Mouse (Mus musculus) adrenal gland, adult 2 months (tissue): Measurements from ENCODE around the gene Cacna2d3. TPM values are rescaled to one million over a fixed set of nuclear protein-coding genes. Genes with fewer than 3 reads are reported as not detected.
A peak's percentile ranks its signal among the peaks of the same experiment; 100 is the strongest.

Experiments used
- DNase-seq: peaks from one replicate; pipeline ENCODE4 v3.0.0; 2021
- polyA plus RNA-seq: library from polyadenylated mRNA; depleted of rRNA; stranded (reverse); fragments of >200 nt; gene quantifications from 2 replicates; pipeline ENCODE4 v1.2.3, GENCODE M21; 2012
- total RNA-seq, 2 experiments: library from RNA; stranded (reverse); gene quantifications; 2 replicates each; pipeline ENCODE4 v1.2.3; 2021

Gene Cacna2d3
- total and polyA plus RNA-seq, 3 experiments, result 0.67 to 2.7 (median 2.7) TPM

DNA sequence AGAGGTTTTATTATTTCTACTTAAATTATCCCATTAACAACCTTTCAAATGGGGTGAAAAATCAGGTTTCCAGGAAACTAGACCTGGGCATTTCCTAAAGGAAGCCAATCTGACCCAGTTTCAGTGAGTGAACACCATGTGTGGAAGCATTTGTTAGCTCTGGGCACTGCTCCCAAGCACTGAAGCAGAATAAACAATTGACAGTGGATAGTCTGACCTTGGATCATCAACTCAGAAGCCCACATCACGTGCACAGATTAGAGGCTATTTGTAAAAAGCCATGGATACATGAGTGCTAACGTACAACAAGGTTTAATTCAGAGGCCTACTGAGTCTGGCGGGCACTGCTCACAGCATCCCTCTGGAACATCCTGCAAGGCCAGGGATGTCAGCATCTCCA lies 82.4 kb downstream of the Cacna2d3 start:
- DNase-seq, result no peak

DNA sequence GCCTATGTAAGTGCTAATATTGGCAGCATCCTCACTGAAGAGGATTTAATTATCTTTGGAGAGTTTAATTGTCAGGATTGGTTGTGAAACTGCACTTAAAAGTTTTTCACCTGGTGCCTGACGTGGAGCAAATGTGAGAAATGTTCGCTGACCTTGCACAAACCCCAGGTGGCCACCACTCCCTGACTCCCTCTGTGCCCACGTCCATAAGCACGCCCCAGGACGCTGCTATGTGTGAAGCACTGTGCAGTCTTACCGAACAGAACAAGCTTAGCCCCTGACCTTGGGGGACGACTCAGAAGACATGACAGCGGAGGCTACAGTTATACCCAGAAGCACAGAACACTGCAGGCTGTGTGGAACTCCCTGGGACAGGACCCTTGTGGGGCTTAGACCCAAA lies 93.5 kb downstream of the Cacna2d3 start:
- no peak for DNase-seq

DNA sequence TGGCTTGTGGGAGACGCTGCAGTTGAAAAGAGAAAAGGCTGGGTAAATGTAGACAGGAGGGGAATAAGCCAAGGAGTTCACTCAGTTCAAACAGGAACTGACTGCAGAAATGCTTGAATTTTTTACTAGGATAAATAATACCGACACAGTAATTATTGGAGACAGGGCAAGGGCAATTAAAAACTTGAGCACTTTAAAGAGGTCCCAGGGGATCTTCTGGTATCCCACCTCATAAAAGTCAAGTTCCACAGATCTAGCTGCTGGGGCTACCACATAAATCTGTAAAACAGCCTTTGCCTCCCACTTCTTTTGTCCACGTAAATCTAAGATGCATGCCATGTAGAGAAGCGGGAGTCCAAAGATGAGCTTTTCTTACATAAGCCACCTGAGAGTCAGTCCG lies 109.2 kb downstream of the Cacna2d3 start:
- DNase-seq, result no peak

- no peak for DNase-seq
Measured at GRCm38 (mm10) chr14:29608761-29609160, 112.9 kb downstream of the Cacna2d3 start.

DNA sequence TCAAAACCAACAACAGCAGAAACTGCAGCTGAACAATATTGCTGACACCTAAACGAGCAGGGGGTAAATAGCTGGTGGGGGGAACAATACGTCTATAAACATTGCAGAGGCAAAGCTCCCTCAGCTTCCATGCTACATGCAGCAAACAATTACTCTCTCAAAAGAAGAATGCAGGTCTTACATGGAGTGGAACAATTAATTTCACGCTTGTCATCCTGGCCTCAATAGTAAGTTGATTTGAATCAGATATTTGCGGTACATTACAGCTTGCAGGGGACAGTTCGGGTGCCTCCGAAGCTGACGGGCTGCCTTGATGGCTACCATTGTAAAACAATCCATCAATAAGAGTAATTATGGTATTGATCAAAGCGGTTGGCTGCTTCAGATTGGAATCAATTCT lies 122.2 kb downstream of the Cacna2d3 start:
- DNase-seq, result no peak

- DNase-seq, result peak; percentile 27
Measured at GRCm38 (mm10) chr14:29592896-29593295, 128.8 kb downstream of the Cacna2d3 start.

DNA sequence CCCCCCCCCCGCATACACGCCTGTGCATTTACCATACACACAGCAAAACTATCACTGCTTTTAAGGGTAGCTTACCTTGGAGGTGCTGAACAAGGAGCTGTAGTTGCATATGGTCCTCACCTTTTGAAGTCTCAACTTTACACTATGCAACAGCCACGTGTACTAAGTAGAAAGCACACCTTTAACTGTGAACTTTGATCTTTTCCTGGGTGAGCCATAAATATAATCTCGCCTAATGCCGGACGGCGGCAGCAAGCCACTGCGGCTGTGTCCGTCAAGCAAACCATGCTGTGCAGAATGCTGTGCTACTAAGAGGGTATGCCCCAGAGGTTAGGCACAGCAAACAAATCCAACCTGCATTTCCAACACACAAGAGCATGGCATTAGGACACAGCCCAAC lies 132.0 kb downstream of the Cacna2d3 start:
- DNase-seq, result no peak

DNA sequence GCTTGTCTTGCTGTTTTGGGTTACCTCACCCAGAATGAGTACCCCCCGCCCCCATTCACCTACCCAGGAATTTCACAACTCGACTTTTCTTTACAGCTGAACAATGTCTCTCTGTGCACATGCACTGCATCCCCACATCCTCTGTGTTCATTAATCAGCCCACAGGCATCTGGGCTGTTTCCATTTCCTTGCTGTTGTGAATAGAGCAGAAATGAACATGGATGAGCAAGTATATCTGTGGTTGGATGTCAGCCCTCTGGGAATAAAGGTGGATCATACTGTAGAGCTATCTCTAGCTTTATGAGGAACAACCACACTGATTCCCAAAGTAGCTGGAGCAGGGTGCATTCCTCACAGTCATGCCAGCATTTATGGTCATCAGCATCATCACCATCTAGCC lies 139.7 kb downstream of the Cacna2d3 start:
- DNase-seq, result no peak

DNA sequence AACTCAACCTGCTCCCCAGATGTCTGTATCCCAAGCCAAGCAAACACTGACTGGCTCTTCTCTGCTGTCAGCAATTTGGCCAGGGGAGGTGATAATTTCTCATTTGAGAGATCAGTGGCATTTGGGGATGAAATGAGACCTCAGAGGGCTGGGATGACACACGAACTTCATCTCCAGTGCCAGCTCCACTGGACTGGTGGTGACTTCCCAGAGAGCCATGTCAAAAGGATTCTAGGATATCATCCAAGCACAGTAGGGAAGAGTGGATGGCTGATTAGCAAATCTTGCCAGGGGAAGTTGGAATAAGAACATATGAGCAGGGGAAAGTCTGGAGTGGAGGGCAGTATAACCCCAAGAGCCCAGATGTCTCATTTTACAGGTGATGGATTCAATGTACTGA lies 143.9 kb downstream of the Cacna2d3 start:
- no peak for DNase-seq

- DNase-seq, result no peak
Measured at GRCm38 (mm10) chr14:29575551-29575950, 146.1 kb downstream of the Cacna2d3 start.

GRCm38 (mm10) chr14:29562704-29563103 lies 159.0 kb downstream of the Cacna2d3 start:
- DNase-seq, result no peak

- no peak for DNase-seq
Measured at GRCm38 (mm10) chr14:29561122-29561834, 160.4 kb downstream of the Cacna2d3 start.

DNA sequence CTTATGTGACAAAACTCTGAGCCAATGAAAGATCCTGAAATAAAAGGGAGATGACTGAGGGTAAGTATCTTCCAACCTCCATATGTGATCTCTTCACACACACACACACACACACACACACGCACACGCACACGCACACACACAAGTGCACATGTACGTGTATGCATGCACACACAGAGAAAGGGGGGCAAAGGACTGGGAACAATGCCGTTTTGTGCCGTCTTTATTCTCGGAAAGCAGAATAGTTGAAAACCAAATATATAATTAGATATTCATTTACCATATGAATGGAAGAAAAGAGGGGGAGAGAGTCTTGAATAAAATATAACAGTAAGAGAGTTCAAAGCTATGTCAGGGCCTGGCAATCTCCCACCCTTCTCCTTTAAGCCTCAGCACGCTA lies 163.2 kb downstream of the Cacna2d3 start:
- DNase-seq, result no peak

- DNase-seq, result no peak
Measured at GRCm38 (mm10) chr14:29556152-29556551, 165.5 kb downstream of the Cacna2d3 start.

GRCm38 (mm10) chr14:29552471-29552870 lies 169.2 kb downstream of the Cacna2d3 start:
- no peak for DNase-seq

DNA sequence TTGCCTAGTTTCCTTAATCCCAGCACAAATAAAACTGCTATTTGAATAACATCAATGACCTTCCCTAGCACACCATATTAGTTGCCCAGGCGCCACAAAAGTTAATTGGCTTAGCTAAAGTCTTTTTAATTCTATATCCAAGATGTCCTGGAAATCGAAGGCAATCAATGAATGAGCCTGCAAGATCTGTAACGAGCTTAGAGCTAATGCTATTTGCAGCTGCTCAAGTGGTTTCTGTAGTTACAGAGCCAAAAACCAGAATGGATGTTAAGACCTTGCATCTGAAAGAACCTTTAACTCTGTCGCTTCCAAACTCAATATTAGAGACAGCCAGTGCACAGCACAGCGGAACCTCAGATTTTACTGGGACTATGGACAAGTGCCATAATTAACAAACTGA lies 173.0 kb downstream of the Cacna2d3 start:
- no peak for DNase-seq

- no peak for DNase-seq
Measured at GRCm38 (mm10) chr14:29530516-29530915, 191.1 kb downstream of the Cacna2d3 start.

- no peak for DNase-seq
Measured at GRCm38 (mm10) chr14:29528696-29529095, 193.0 kb downstream of the Cacna2d3 start.

DNA sequence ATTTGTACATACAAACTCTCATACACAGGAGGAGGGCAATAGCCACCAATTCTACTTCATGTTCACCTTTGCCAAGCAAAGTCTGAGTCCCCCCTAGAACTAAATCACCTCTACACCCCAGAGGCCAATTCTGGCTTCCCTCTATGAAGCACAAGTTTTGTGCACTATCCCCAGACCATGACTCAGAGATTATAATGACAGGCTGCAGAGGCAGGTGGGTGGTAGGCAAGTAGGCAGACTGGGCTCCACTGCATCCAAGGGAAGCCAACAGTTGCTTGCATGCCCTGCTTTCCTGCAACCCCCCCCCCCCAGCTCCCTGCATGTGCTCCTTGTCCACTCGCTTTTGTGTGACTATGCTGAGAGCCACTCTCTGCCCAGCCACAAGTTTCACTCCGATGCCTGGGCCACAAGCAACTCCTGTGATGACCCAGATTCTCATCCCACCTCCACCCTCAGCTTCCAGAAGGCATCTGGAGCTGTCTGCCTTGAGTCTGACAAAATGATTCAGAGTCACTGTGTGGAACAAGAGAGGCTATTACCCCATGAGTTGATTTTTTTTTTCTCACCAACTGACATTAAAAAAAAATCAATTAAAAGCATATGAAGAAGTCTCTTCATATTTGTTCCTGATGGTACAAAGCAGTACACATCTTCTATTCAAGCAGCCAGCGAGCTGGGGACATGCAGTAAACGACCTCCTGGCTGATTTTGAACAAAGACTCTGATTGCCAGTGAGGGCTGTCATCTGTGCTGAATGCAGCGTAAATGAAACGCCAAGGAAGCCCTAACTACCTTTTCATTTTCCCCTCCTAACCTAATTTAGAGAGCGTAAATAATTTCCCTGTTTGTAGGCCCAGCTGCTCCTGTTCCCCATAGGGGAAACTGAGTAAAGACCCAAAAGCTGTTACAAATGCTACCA lies 201.7 kb downstream of the Cacna2d3 start:
- DNase-seq, result no peak

DNA sequence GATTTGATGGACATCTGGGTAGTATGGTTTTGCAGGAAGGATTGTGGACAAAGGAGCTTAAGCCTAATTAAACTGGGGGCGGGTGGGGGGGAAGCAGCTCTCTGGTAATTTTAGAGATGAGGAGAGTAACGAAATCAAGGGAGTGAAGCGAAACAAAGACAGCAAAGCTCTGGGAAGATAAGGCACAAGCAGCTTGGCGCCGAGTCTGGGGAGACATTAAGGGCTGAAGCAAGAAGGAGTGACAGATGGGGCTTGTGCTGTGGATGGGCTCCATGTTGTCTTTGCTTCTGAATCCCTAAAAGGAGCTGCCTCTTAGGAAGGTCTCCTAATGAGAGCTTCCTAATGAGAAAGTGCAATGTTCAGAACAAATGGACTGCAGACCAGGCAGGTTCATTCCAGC lies 219.0 kb downstream of the Cacna2d3 start:
- DNase-seq, result no peak

- no peak for DNase-seq
Measured at GRCm38 (mm10) chr14:29498546-29499290, 222.9 kb downstream of the Cacna2d3 start.

GRCm38 (mm10) chr14:29496552-29496951 lies 225.1 kb downstream of the Cacna2d3 start:
- no peak for DNase-seq

DNA sequence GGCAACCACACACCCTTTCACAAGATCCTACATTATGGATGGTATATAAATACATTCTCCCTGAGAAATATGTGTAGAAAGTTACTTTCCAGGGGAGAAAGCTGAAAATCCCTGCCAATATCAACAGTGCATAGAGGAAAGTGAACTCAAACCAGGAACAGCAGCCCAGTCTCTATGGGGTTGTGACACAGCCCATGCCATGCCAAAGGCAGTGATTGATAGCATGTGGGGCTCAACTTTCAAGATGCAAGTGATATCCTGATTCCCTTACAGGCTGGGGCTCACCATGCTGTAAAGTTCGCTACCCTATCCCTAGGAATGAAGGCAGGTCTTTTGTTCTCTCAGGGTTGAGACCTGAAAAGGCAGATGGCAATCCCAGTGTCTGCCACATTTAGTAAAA lies 229.9 kb downstream of the Cacna2d3 start:
- no peak for DNase-seq
